Mouse (Mus musculus) heart, embryonic 11.5 days (tissue): ENCODE results near the gene Psg29. TPM values are rescaled to one million over a fixed set of nuclear protein-coding genes. Genes with fewer than 3 reads are reported as not detected.

Source experiments
- ATAC-seq: fragments of 200-750 bp; cut with Nextera tagmentation; replicated peaks from 2 replicates; pipeline ENCODE4 v1.8.0; 2017; ENCODE audit warnings: moderate library complexity; ENCODE audit not compliant: insufficient number of reproducible peaks, low FRiP score, low TSS enrichment
- H3K27ac ChIP-seq: fragments of 300-500 bp; sonication (generic); 2 replicates; pipeline ENCODE4 v1.5.1; 2014; ENCODE audit warnings: mild to moderate bottlenecking, low read depth, low read length
- H3K27me3 ChIP-seq: fragments of 300-500 bp; sonication (generic); 2 replicates; pipeline ENCODE4 v1.6.1; 2014; ENCODE audit warnings: mild to moderate bottlenecking, low read length, mixed read lengths; ENCODE audit not compliant: control insufficient read depth, insufficient read depth
- H3K36me3 ChIP-seq: fragments of 300-500 bp; sonication (generic); 2 replicates; pipeline ENCODE4 v1.6.1; 2014; ENCODE audit warnings: mild to moderate bottlenecking, low read length, moderate library complexity, mixed read lengths; ENCODE audit not compliant: control insufficient read depth, insufficient read depth
- H3K4me1 ChIP-seq: fragments of 300-500 bp; sonication (generic); 2 replicates; pipeline ENCODE4 v1.6.1; 2014; ENCODE audit warnings: low read length; ENCODE audit not compliant: control insufficient read depth, insufficient read depth
- H3K4me2 ChIP-seq: fragments of 300-500 bp; sonication (generic); 2 replicates; pipeline ENCODE4 v1.6.1; 2014; ENCODE audit warnings: mild to moderate bottlenecking, moderate library complexity
- H3K4me3 ChIP-seq: fragments of 300-500 bp; sonication (generic); 2 replicates; pipeline ENCODE4 v1.5.1; 2014; ENCODE audit warnings: low read depth, low read length
- H3K9ac ChIP-seq: fragments of 300-500 bp; sonication (generic); 2 replicates; pipeline ENCODE4 v1.6.1; 2014; ENCODE audit warnings: mild to moderate bottlenecking, low read depth, low read length, moderate library complexity
- H3K9me3 ChIP-seq: fragments of 300-500 bp; sonication (generic); replicated peaks from 2 replicates; pipeline ENCODE4 v1.6.1; 2016; ENCODE audit warnings: low read length; ENCODE audit not compliant: control insufficient read depth
- whole genome bisulfite sequencing: fragments of 180-500 bp; shearing (Covaris S2); extraction: QIAGEN DNeasy Blood & Tissue Kit; methylation state at CpG from one replicate; pipeline ENCODE4 v1.1.7; 2014; ENCODE audit not compliant: insufficient replicate concordance; 5-methylcytosine and 5-hydroxymethylcytosine counted together
- polyA plus RNA-seq: library from polyadenylated mRNA; unstranded; fragments of >200 nt; fragmentation: Nextera tagmentation; extraction: Ambion mirVana; gene quantifications from 2 replicates; pipeline ENCODE4 v1.2.1, GENCODE M21; 2014

Psg29 gene
- not detected in 2 replicates for polyA plus RNA-seq

DNA sequence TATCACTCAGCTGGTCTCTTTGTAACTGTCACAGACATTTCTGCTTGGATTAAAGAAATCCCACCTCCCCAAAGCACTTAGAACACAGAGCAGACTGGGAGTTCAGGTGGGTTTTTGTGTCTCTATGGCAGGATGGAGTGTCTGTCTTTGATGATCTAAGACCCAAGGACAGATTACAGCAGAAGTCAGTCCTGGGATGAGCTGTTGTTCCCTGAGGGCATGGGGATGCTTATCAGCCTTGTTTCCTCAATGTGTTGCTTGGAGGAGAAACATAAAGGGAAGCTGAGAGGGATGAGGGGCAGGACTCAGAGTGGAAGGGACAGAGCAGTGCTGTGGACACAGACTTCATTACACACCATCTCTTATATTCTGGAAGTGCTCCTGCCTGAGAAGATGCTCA is at the start of gene Psg29:
Gene Psg29 (plus strand): TSS at position 301 of the 400 bp plus-strand sequence.
- Histone ChIP-seq H3K9ac (no peak within 1 kb of the TSS), H3K36me3 (no peaks in the 10 kb centered on the region), H3K4me3 (no peak within 1 kb of the TSS), H3K9me3 (peaks cover 12% of the 10 kb centered on the region), H3K4me1 (no peaks in the 10 kb centered on the region), H3K4me2 (no peak within 1 kb of the TSS), H3K27me3 (no peaks in the 10 kb centered on the region), H3K27ac (no peak within 1 kb of the TSS)
- ATAC-seq: no peak

DNA sequence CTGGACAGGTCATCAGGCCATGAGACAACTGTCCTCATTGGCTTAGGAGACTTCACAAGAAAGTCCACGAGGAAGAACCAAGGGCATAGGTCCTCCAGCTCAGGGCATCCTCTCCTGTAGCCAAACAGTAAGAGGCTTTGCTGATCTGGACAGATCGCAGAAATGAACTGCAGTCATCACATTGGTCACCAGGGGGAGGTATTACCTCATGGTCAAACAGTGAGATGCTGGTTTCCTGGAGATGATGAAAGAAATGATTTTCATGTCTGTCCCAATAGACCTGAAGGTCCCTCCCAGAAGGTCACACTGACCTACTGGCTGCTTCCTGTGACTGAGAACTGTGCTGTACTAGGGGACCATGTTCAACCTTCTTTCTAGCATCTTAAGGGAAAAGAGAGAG is 47.6 kb upstream of the Psg29 start:
- no peak for ATAC-seq
- Histone ChIP-seq H3K9ac (no peak overlapping the region), H3K4me2 (no peak overlapping the region), H3K36me3 (no peaks in the 10 kb centered on the region), H3K27ac (no peak overlapping the region), H3K4me1 (no peaks in the 10 kb centered on the region), H3K9me3 (no peaks in the 10 kb centered on the region; the same call in none of the 2 replicates), H3K4me3 (no peak overlapping the region), H3K27me3 (no peaks in the 10 kb centered on the region)
- 38% methylated on average over 2 of the region's 2 CpGs for WGBS

- H3K27me3 ChIP-seq: no peaks in the 10 kb centered on the region
- WGBS: 61% methylated on average over 3 of the region's 3 CpGs
- H3K36me3 ChIP-seq: no peaks in the 10 kb centered on the region
- no peak for ATAC-seq
- no peak overlapping the region for H3K4me2 ChIP-seq
- H3K9me3 ChIP-seq: no peaks in the 10 kb centered on the region; the same call in none of the 2 replicates
- H3K9ac ChIP-seq: no peak overlapping the region
- no peak overlapping the region for H3K27ac ChIP-seq
- no peak overlapping the region for H3K4me3 ChIP-seq
- no peaks in the 10 kb centered on the region for H3K4me1 ChIP-seq
Observed at GRCm38 (mm10) chr7:17156885-17157677, 46.2 kb upstream of the Psg29 start.

DNA sequence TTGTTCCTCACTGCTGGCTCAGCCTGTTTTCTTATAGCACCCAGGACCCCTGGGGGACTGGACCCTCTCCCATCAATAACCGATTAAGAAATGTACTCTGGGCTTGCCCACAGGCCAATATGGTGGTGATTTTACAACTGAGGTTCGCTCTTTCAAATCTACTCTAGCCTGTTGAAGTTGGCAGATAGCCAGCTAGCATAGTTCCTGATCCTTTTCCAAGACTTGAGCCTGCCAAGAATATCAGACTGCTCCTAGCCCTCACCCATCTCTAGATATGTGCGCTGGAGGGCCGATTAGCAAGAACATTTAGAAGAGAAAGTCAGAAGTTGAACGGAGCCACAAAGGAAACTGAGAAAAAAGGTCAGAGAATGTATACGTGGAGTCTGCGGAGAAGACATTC is 44.3 kb upstream of the Psg29 start:
- Histone ChIP-seq H3K4me1 (no peaks in the 10 kb centered on the region), H3K9me3 (no peaks in the 10 kb centered on the region; the same call in none of the 2 replicates), H3K27ac (no peak overlapping the region), H3K27me3 (no peaks in the 10 kb centered on the region), H3K4me2 (no peak overlapping the region), H3K9ac (no peak overlapping the region), H3K36me3 (no peaks in the 10 kb centered on the region), H3K4me3 (no peak overlapping the region)
- ATAC-seq: no peak
- WGBS: 63% methylated on average over 7 of the region's 7 CpGs

DNA sequence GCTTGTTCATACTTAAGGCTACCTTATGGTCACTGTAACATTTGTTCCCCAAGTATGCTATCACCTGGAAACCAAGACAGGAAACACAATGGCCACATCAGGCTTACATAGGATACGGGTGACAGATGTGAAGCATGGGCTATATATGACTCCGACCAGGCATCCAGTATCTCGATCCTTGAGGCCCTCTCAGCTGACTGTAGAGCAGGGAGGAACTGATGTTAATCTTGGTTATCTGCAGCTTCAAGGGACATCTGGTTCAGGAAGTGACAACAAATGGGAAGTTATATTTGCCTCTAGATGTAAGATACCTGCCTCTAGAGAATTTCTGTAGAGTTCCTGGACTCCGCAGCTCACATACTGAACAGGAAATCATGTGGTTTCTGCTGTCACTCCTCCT is 31.4 kb upstream of the Psg29 start:
- H3K27ac ChIP-seq: no peak overlapping the region

GRCm38 (mm10) chr7:17205530-17206184 is 2.4 kb downstream of the Psg29 start:
- H3K9ac ChIP-seq: no peak overlapping the region
- H3K9me3 ChIP-seq: peaks cover 16% of the 10 kb centered on the region
- H3K36me3 ChIP-seq: no peaks in the 10 kb centered on the region
- H3K4me1 ChIP-seq: no peaks in the 10 kb centered on the region
- 54% methylated on average over 3 of the region's 3 CpGs for WGBS
- no peak for ATAC-seq
- H3K27ac ChIP-seq: no peak overlapping the region
- H3K27me3 ChIP-seq: no peaks in the 10 kb centered on the region
- H3K4me2 ChIP-seq: no peak overlapping the region
- H3K4me3 ChIP-seq: no peak overlapping the region

More for the DNA sequence above, 31.4 kb upstream of the Psg29 start:
- H3K4me1 ChIP-seq: no peaks in the 10 kb centered on the region
- no peaks in the 10 kb centered on the region for H3K27me3 ChIP-seq
- 69% methylated on average over 4 of the region's 4 CpGs for WGBS
- no peaks in the 10 kb centered on the region for H3K36me3 ChIP-seq
- no peak overlapping the region for H3K9ac ChIP-seq
- peaks cover 13% of the 10 kb centered on the region for H3K9me3 ChIP-seq
- no peak overlapping the region for H3K4me2 ChIP-seq
- ATAC-seq: no peak
- no peak overlapping the region for H3K4me3 ChIP-seq

Other genes with a start within 250 kb of the Psg29 start
- gene Pnmal1, start 243.8 kb upstream of the Psg29 start, polyA plus RNA-seq: 0.18 and 0.46 TPM in 2 replicates
- 0.20 TPM in 2 replicates for gene Gm42372, start 220.4 kb upstream of the Psg29 start, polyA plus RNA-seq
- gene Ccdc8, start 210.8 kb upstream of the Psg29 start, polyA plus RNA-seq: 22.6 and 36.1 TPM in 2 replicates
- 87.0 and 95.3 TPM in 2 replicates for gene Ppp5c, start 175.6 kb upstream of the Psg29 start, polyA plus RNA-seq
- 31.6 and 37.2 TPM in 2 replicates for gene Hif3a, start 141.1 kb upstream of the Psg29 start, polyA plus RNA-seq
- gene Psg16, start 129.4 kb upstream of the Psg29 start, polyA plus RNA-seq: 0.06 and 0.09 TPM in 2 replicates
- not detected in 2 replicates for gene Ceacam3, start 53.2 kb upstream of the Psg29 start, polyA plus RNA-seq